Mouse (Mus musculus): Measurements from ENCODE around the gene Lyg1. TPM values are rescaled to one million over a fixed set of nuclear protein-coding genes. Genes with fewer than 3 reads are reported as not detected.
"Not testable (repeated sequence)": the region's sequence is repeated elsewhere in the genome, so short reads cannot be mapped to it uniquely, and the experiment has no call there.

Lyg1 gene
- polyA plus RNA-seq, 1 experiment from 2014 or later: not detected

- Histone ChIP-seq H3K9me3 (replicated peaks) (no peaks in the 10 kb centered on the region), H3K4me2 (no peak overlapping the region), H3K9ac (no peak overlapping the region), H3K4me1 (replicated peaks) (no peaks in the 10 kb centered on the region), H3K27ac (replicated peaks) (no peak overlapping the region), H3K27me3 (no peaks in the 10 kb centered on the region), H3K4me3 (replicated peaks) (no peak overlapping the region), H3K36me3 (replicated peaks) (peaks cover 49% of the 10 kb centered on the region)
- no peak for ATAC-seq (ENCODE audit: insufficient read depth)
- 74% methylated on average over 9 of the region's 9 CpGs for WGBS (ENCODE audit: insufficient replicate concordance)
These were observed 28.3 kb upstream of the Lyg1 start for GRCm38 (mm10) chr1:37985764-37986323.

- no peak overlapping the region for H3K27ac ChIP-seq (replicated peaks)
- no peaks in the 10 kb centered on the region for H3K27me3 ChIP-seq
- peaks cover 36% of the 10 kb centered on the region for H3K36me3 ChIP-seq (replicated peaks)
- no peaks in the 10 kb centered on the region for H3K9me3 ChIP-seq (replicated peaks)
- H3K9ac ChIP-seq: no peak overlapping the region
- H3K4me3 ChIP-seq (replicated peaks): no peak overlapping the region
- no peaks in the 10 kb centered on the region for H3K4me1 ChIP-seq (replicated peaks)
- H3K4me2 ChIP-seq: no peak overlapping the region
- WGBS (ENCODE audit: insufficient replicate concordance): 81% methylated on average over 1 of the region's 1 CpGs
- ATAC-seq (ENCODE audit: insufficient read depth): no peak
These were observed 26.8 kb upstream of the Lyg1 start for GRCm38 (mm10) chr1:37984326-37984725.

- H3K4me3 ChIP-seq (replicated peaks): no peak overlapping the region
- H3K27ac ChIP-seq (replicated peaks): no peak overlapping the region
- H3K9me3 ChIP-seq (replicated peaks): no peaks in the 10 kb centered on the region
- no peaks in the 10 kb centered on the region for H3K4me1 ChIP-seq (replicated peaks)
- no peak for ATAC-seq (ENCODE audit: insufficient read depth)
- no peaks in the 10 kb centered on the region for H3K36me3 ChIP-seq (replicated peaks)
- H3K27me3 ChIP-seq: no peaks in the 10 kb centered on the region
- no peak overlapping the region for H3K4me2 ChIP-seq
- H3K9ac ChIP-seq: no peak overlapping the region
- 74% methylated on average over 7 of the region's 7 CpGs for WGBS (ENCODE audit: insufficient replicate concordance)
These were observed 19.7 kb upstream of the Lyg1 start for GRCm38 (mm10) chr1:37977303-37977702.

GRCm38 (mm10) chr1:37976666-37977065, 19.1 kb upstream of the Lyg1 start:
- not testable (repeated sequence) for H3K27ac ChIP-seq (replicated peaks); H3K4me3 ChIP-seq (replicated peaks); H3K9me3 ChIP-seq (replicated peaks); H3K36me3 ChIP-seq (replicated peaks); H3K27me3 ChIP-seq; H3K4me1 ChIP-seq (replicated peaks); H3K4me2 ChIP-seq; ATAC-seq (ENCODE audit: insufficient read depth); H3K9ac ChIP-seq
- 66% methylated on average over 9 of the region's 9 CpGs for WGBS (ENCODE audit: insufficient replicate concordance)

GRCm38 (mm10) chr1:37971520-37971919, 14.0 kb upstream of the Lyg1 start:
- no peak overlapping the region for H3K4me3 ChIP-seq (replicated peaks)
- no peaks in the 10 kb centered on the region for H3K36me3 ChIP-seq (replicated peaks)
- H3K4me2 ChIP-seq: no peak overlapping the region
- no peaks in the 10 kb centered on the region for H3K9me3 ChIP-seq (replicated peaks)
- H3K27me3 ChIP-seq: no peaks in the 10 kb centered on the region
- H3K27ac ChIP-seq (replicated peaks): no peak overlapping the region
- no peaks in the 10 kb centered on the region for H3K4me1 ChIP-seq (replicated peaks)
- no peak overlapping the region for H3K9ac ChIP-seq
- ATAC-seq (ENCODE audit: insufficient read depth): no peak
- 37% methylated on average over 4 of the region's 4 CpGs for WGBS (ENCODE audit: insufficient replicate concordance)

GRCm38 (mm10) chr1:37968746-37969145, 11.2 kb upstream of the Lyg1 start:
- ATAC-seq (ENCODE audit: insufficient read depth): no peak
- H3K36me3 ChIP-seq (replicated peaks): no peaks in the 10 kb centered on the region
- no peaks in the 10 kb centered on the region for H3K9me3 ChIP-seq (replicated peaks)
- H3K4me3 ChIP-seq (replicated peaks): no peak overlapping the region
- no peaks in the 10 kb centered on the region; the same call in 1 of the 2 replicates for H3K27me3 ChIP-seq
- H3K4me1 ChIP-seq (replicated peaks): no peaks in the 10 kb centered on the region
- H3K9ac ChIP-seq: no peak overlapping the region
- no peak overlapping the region for H3K4me2 ChIP-seq
- no peak overlapping the region for H3K27ac ChIP-seq (replicated peaks)
- WGBS (ENCODE audit: insufficient replicate concordance): 70% methylated on average over 6 of the region's 6 CpGs

- Histone ChIP-seq H3K4me3 (replicated peaks) (no peak overlapping the region), H3K36me3 (replicated peaks) (no peaks in the 10 kb centered on the region), H3K27me3 (no peaks in the 10 kb centered on the region; the same call in 1 of the 2 replicates), H3K9ac (no peak overlapping the region), H3K27ac (replicated peaks) (no peak overlapping the region), H3K9me3 (replicated peaks) (no peaks in the 10 kb centered on the region), H3K4me1 (replicated peaks) (no peaks in the 10 kb centered on the region), H3K4me2 (no peak overlapping the region)
- 61% methylated on average over 10 of the region's 10 CpGs for WGBS (ENCODE audit: insufficient replicate concordance)
- ATAC-seq (ENCODE audit: insufficient read depth): no peak
These were observed 8.0 kb upstream of the Lyg1 start for GRCm38 (mm10) chr1:37965571-37965970.

GRCm38 (mm10) chr1:37959486-37959885, 1.9 kb upstream of the Lyg1 start:
- ATAC-seq (ENCODE audit: insufficient read depth): no peak
- H3K36me3 ChIP-seq (replicated peaks): no peaks in the 10 kb centered on the region
- H3K9me3 ChIP-seq (replicated peaks): no peaks in the 10 kb centered on the region
- no peaks in the 10 kb centered on the region for H3K27me3 ChIP-seq
- no peak overlapping the region for H3K27ac ChIP-seq (replicated peaks)
- H3K4me2 ChIP-seq: no peak overlapping the region
- no peak overlapping the region for H3K4me3 ChIP-seq (replicated peaks)
- H3K4me1 ChIP-seq (replicated peaks): no peaks in the 10 kb centered on the region
- no peak overlapping the region for H3K9ac ChIP-seq
- 63% methylated on average over 5 of the region's 5 CpGs for WGBS (ENCODE audit: insufficient replicate concordance)

GRCm38 (mm10) chr1:37958516-37958915, 957 bp upstream of the Lyg1 start:
- Histone ChIP-seq H3K9ac (no peak overlapping the region), H3K4me1 (replicated peaks) (no peaks in the 10 kb centered on the region), H3K36me3 (replicated peaks) (no peaks in the 10 kb centered on the region), H3K9me3 (replicated peaks) (no peaks in the 10 kb centered on the region), H3K4me2 (no peak overlapping the region), H3K27ac (replicated peaks) (no peak overlapping the region), H3K4me3 (replicated peaks) (no peak overlapping the region), H3K27me3 (no peaks in the 10 kb centered on the region)
- 47% methylated on average over 2 of the region's 2 CpGs for WGBS (ENCODE audit: insufficient replicate concordance)
- no peak for ATAC-seq (ENCODE audit: insufficient read depth)

- H3K36me3 ChIP-seq (replicated peaks): no peaks in the 10 kb centered on the region
- WGBS (ENCODE audit: insufficient replicate concordance): 15% methylated on average over 3 of the region's 3 CpGs
- H3K4me2 ChIP-seq: no peak overlapping the region
- no peak overlapping the region for H3K27ac ChIP-seq (replicated peaks)
- no peaks in the 10 kb centered on the region for H3K9me3 ChIP-seq (replicated peaks)
- no peaks in the 10 kb centered on the region for H3K4me1 ChIP-seq (replicated peaks)
- H3K4me3 ChIP-seq (replicated peaks): no peak overlapping the region
- H3K27me3 ChIP-seq: no peaks in the 10 kb centered on the region
- H3K9ac ChIP-seq: no peak overlapping the region
- no peak for ATAC-seq (ENCODE audit: insufficient read depth)
These were observed 698 bp downstream of the Lyg1 start for GRCm38 (mm10) chr1:37956690-37957431.

- Histone ChIP-seq H3K27ac (replicated peaks) (no peak overlapping the region), H3K4me2 (no peak overlapping the region), H3K36me3 (replicated peaks) (no peaks in the 10 kb centered on the region), H3K4me1 (replicated peaks) (no peaks in the 10 kb centered on the region), H3K27me3 (no peaks in the 10 kb centered on the region), H3K4me3 (replicated peaks) (no peak overlapping the region), H3K9me3 (replicated peaks) (no peaks in the 10 kb centered on the region), H3K9ac (no peak overlapping the region)
- WGBS (ENCODE audit: insufficient replicate concordance): 74% methylated on average over 2 of the region's 2 CpGs
- no peak for ATAC-seq (ENCODE audit: insufficient read depth)
These were observed 2.3 kb downstream of the Lyg1 start for GRCm38 (mm10) chr1:37955251-37955650.

GRCm38 (mm10) chr1:37954786-37955185, 2.8 kb downstream of the Lyg1 start:
- WGBS (ENCODE audit: insufficient replicate concordance): 61% methylated on average over 7 of the region's 7 CpGs
- Histone ChIP-seq H3K4me3 (replicated peaks) (no peak overlapping the region), H3K9ac (no peak overlapping the region), H3K27me3 (no peaks in the 10 kb centered on the region), H3K27ac (replicated peaks) (no peak overlapping the region), H3K4me2 (no peak overlapping the region), H3K4me1 (replicated peaks) (no peaks in the 10 kb centered on the region), H3K9me3 (replicated peaks) (no peaks in the 10 kb centered on the region), H3K36me3 (replicated peaks) (no peaks in the 10 kb centered on the region)
- ATAC-seq (ENCODE audit: insufficient read depth): no peak

All from liver, embryonic 15.5 days (tissue).